8 mouse cellular contexts compared by ENCODE assay signal in genomic region chr4:140961467-140962206, GRCm38 (mm10). TPM values are rescaled to one million over a fixed set of nuclear protein-coding genes. Genes with fewer than 3 reads are reported as not detected.
DNase-seq lines count a peak whose midpoint lies in the region; ATAC-seq and TF ChIP-seq lines count a peak whose summit lies in the region.

No protein-coding gene starts in this region.

- intact Hi-C loops in heart, postnatal 10 days (cut with DNase I): no loop called here

- H3K4me3 ChIP-seq in heart, embryonic 11.5 days (ENCODE audit: low read depth, low read length): peak overlapping the region; percentile 98
- peak overlapping the region; percentile 97 for H3K4me3 ChIP-seq in E14TG2a.4 (replicated peaks; ENCODE audit: low read length)
- H3K4me3 ChIP-seq in forebrain, embryonic 11.5 days (ENCODE audit: low read depth, low read length): peak overlapping the region; percentile 96
- H3K4me3 ChIP-seq in limb, embryonic 15.5 days: peak overlapping the region; percentile 63
- peak overlapping the region; percentile 81 for H3K4me3 ChIP-seq in stomach, embryonic 14.5 days (ENCODE audit: low read depth, low read length)

- H3K27me3 ChIP-seq in heart, embryonic 11.5 days (ENCODE audit: control insufficient read depth, insufficient read depth, low read length): no peaks in the 10 kb centered on the region
- H3K27me3 ChIP-seq in E14TG2a.4 (ENCODE audit: insufficient read depth, low read length): no peaks in the 10 kb centered on the region
- no peaks in the 10 kb centered on the region for H3K27me3 ChIP-seq in forebrain, embryonic 11.5 days (ENCODE audit: control insufficient read depth, insufficient read depth, low read length)
- H3K27me3 ChIP-seq in limb, embryonic 15.5 days: no peaks in the 10 kb centered on the region
- no peaks in the 10 kb centered on the region for H3K27me3 ChIP-seq in stomach, embryonic 14.5 days (ENCODE audit: control insufficient read depth, insufficient read depth, low read length)

- no peak for DNase-seq in heart, postnatal 10 days
- DNase-seq in forebrain, embryonic 11.5 days (ENCODE audit: low spot score): no peak
- no peak for DNase-seq in thymus, postnatal 4 days
- no peak for DNase-seq in adrenal gland, adult 18-20 months (ENCODE audit: low spot score in 2 of 2)

- no peak for TF ChIP-seq CTCF in E14TG2a.4 (conservative IDR thresholded peaks at IDR 0.05; ENCODE audit: low read length)

- no peaks in the 10 kb centered on the region for H3K9me3 ChIP-seq in heart, embryonic 11.5 days (replicated peaks; ENCODE audit: control insufficient read depth, low read length)
- no peaks in the 10 kb centered on the region for H3K9me3 ChIP-seq in E14TG2a.4 (ENCODE audit: low read length)
- no peaks in the 10 kb centered on the region for H3K9me3 ChIP-seq in forebrain, embryonic 11.5 days (ENCODE audit: control insufficient read depth, low read length)
- H3K9me3 ChIP-seq in limb, embryonic 15.5 days: no peaks in the 10 kb centered on the region
- H3K9me3 ChIP-seq in stomach, embryonic 14.5 days (ENCODE audit: control insufficient read depth, low read depth, low read length): no peaks in the 10 kb centered on the region

- peaks cover 25% of the 10 kb centered on the region for H3K4me1 ChIP-seq in heart, embryonic 11.5 days (ENCODE audit: control insufficient read depth, insufficient read depth, low read length)
- H3K4me1 ChIP-seq in E14TG2a.4 (replicated peaks; ENCODE audit: low read depth, low read length): peaks cover 83% of the 10 kb centered on the region
- H3K4me1 ChIP-seq in forebrain, embryonic 11.5 days (replicated peaks; ENCODE audit: control insufficient read depth, insufficient read depth, low read length): peaks cover 14% of the 10 kb centered on the region; the same call in 1 of the 2 replicates
- H3K4me1 ChIP-seq in limb, embryonic 15.5 days: peaks cover 39% of the 10 kb centered on the region
- H3K4me1 ChIP-seq in stomach, embryonic 14.5 days (ENCODE audit: control insufficient read depth, insufficient read depth, low read length): peaks cover 15% of the 10 kb centered on the region

- ATAC-seq in heart, embryonic 11.5 days (replicated peaks; ENCODE audit: insufficient number of reproducible peaks, low FRiP score, low TSS enrichment): no peak
- peak; percentile 22 for ATAC-seq in forebrain, embryonic 11.5 days (replicated peaks; ENCODE audit: low FRiP score)
- ATAC-seq in limb, embryonic 15.5 days (ENCODE audit: insufficient number of reproducible peaks, low FRiP score, low TSS enrichment, low read depth): no peak
- ATAC-seq in stomach, embryonic 14.5 days (ENCODE audit: insufficient number of reproducible peaks, insufficient read depth, low FRiP score, low read depth): peak; percentile 19; the same call in 1 of the 2 replicates

- H3K4me2 ChIP-seq in heart, embryonic 11.5 days: peak overlapping the region; percentile 85
- peak overlapping the region; percentile 94 for H3K4me2 ChIP-seq in forebrain, embryonic 11.5 days (ENCODE audit: low read depth, low read length, severe bottlenecking)
- H3K4me2 ChIP-seq in limb, embryonic 15.5 days: peak overlapping the region; percentile 72
- peak overlapping the region; percentile 69 for H3K4me2 ChIP-seq in stomach, embryonic 14.5 days (replicated peaks; ENCODE audit: low read depth, low read length)

- H3K27ac ChIP-seq in heart, embryonic 11.5 days (ENCODE audit: low read depth, low read length): peak overlapping the region; percentile 88
- H3K27ac ChIP-seq in forebrain, embryonic 11.5 days (ENCODE audit: low read depth, low read length): peak overlapping the region; percentile 66; the same call in 1 of the 2 replicates
- H3K27ac ChIP-seq in limb, embryonic 15.5 days: peak overlapping the region; percentile 85
- peak overlapping the region; percentile 59; the same call in 1 of the 2 replicates for H3K27ac ChIP-seq in stomach, embryonic 14.5 days (ENCODE audit: low read length)

- 2% methylated on average over 38 of the region's 38 CpGs for WGBS in heart, embryonic 11.5 days (ENCODE audit: insufficient replicate concordance)
- WGBS in forebrain, embryonic 11.5 days: 2% methylated on average over 38 of the region's 38 CpGs
- 2% methylated on average over 38 of the region's 38 CpGs for WGBS in limb, embryonic 15.5 days
- WGBS in stomach, embryonic 14.5 days: under 1% methylated on average over 38 of the region's 38 CpGs

- H3K9ac ChIP-seq in heart, embryonic 11.5 days (ENCODE audit: low read depth, low read length): peak overlapping the region; percentile 98
- peak overlapping the region; percentile 95 for H3K9ac ChIP-seq in forebrain, embryonic 11.5 days (ENCODE audit: low read length)
- peak overlapping the region; percentile 66 for H3K9ac ChIP-seq in limb, embryonic 15.5 days
- peak overlapping the region; percentile 74 for H3K9ac ChIP-seq in stomach, embryonic 14.5 days (replicated peaks; ENCODE audit: low read depth, low read length)

- H3K36me3 ChIP-seq in heart, embryonic 11.5 days (ENCODE audit: control insufficient read depth, insufficient read depth, low read length): peaks cover 3% of the 10 kb centered on the region; the same call in 1 of the 2 replicates
- peaks cover 34% of the 10 kb centered on the region for H3K36me3 ChIP-seq in E14TG2a.4 (ENCODE audit: insufficient read depth, low read length)
- no peaks in the 10 kb centered on the region for H3K36me3 ChIP-seq in forebrain, embryonic 11.5 days (ENCODE audit: control insufficient read depth, insufficient read depth, low read length)
- peaks cover 8% of the 10 kb centered on the region for H3K36me3 ChIP-seq in limb, embryonic 15.5 days
- 0 out of 2 replicates have a peak, but pooled peaks cover under 1% of the 10 kb centered on the region for H3K36me3 ChIP-seq in stomach, embryonic 14.5 days (ENCODE audit: control insufficient read depth, insufficient read depth, low read length)

RNA-seq across cellular contexts. Expression of gene Sdhb, which starts 0.6 kb away (rescaled TPM):
- polyA plus RNA-seq in heart, embryonic 11.5 days (2014; fragmentation: Nextera tagmentation; extraction: Ambion mirVana): 760 and 778 TPM in 2 replicates
- total RNA-seq in heart, postnatal 10 days (2021): 100 to 1,000 TPM; 725 to 746 TPM
- 375 and 401 TPM in 2 replicates for polyA plus RNA-seq in forebrain, embryonic 11.5 days (2014; fragmentation: Nextera tagmentation; extraction: Ambion mirVana)
- 333 and 348 TPM in 2 replicates for polyA plus RNA-seq in limb, embryonic 15.5 days (2015; fragmentation: Nextera tagmentation; extraction: Ambion mirVana)
- polyA plus RNA-seq in stomach, embryonic 14.5 days (2014; fragmentation: Nextera tagmentation; extraction: Ambion mirVana): 388 and 401 TPM in 2 replicates
- 100 to 1,000 TPM; 457 to 601 TPM for total RNA-seq in adrenal gland, adult 18-20 months (2021)

RNA-seq across cellular contexts. Expression of gene Atp13a2, which starts 25.0 kb away (rescaled TPM):
- 18.2 and 18.9 TPM in 2 replicates for polyA plus RNA-seq in heart, embryonic 11.5 days (2014; fragmentation: Nextera tagmentation; extraction: Ambion mirVana)
- total RNA-seq in heart, postnatal 10 days (2021): 10 to 100 TPM; 20.0 to 24.7 TPM
- polyA plus RNA-seq in forebrain, embryonic 11.5 days (2014; fragmentation: Nextera tagmentation; extraction: Ambion mirVana): 51.2 and 54.9 TPM in 2 replicates
- polyA plus RNA-seq in limb, embryonic 15.5 days (2015; fragmentation: Nextera tagmentation; extraction: Ambion mirVana): 37.3 and 41.0 TPM in 2 replicates
- polyA plus RNA-seq in stomach, embryonic 14.5 days (2014; fragmentation: Nextera tagmentation; extraction: Ambion mirVana): 36.0 and 37.1 TPM in 2 replicates
- total RNA-seq in adrenal gland, adult 18-20 months (2021): 10 to 100 TPM; 30.2 to 31.0 TPM

RNA-seq across cellular contexts. Expression of gene Mfap2, which starts 48.6 kb away (rescaled TPM):
- polyA plus RNA-seq in heart, embryonic 11.5 days (2014; fragmentation: Nextera tagmentation; extraction: Ambion mirVana): 246 and 248 TPM in 2 replicates
- 10 to 100 TPM; 47.6 to 53.7 TPM for total RNA-seq in heart, postnatal 10 days (2021)
- polyA plus RNA-seq in forebrain, embryonic 11.5 days (2014; fragmentation: Nextera tagmentation; extraction: Ambion mirVana): 263 and 298 TPM in 2 replicates
- polyA plus RNA-seq in limb, embryonic 15.5 days (2015; fragmentation: Nextera tagmentation; extraction: Ambion mirVana): 958 and 1,066 TPM in 2 replicates
- polyA plus RNA-seq in stomach, embryonic 14.5 days (2014; fragmentation: Nextera tagmentation; extraction: Ambion mirVana): 633 and 721 TPM in 2 replicates
- 1 to 10 TPM; 6.4 to 6.6 TPM for total RNA-seq in adrenal gland, adult 18-20 months (2021)

RNA-seq across cellular contexts. Expression of gene Padi2, which starts 55.5 kb away (rescaled TPM):
- 3.8 and 5.9 TPM in 2 replicates for polyA plus RNA-seq in heart, embryonic 11.5 days (2014; fragmentation: Nextera tagmentation; extraction: Ambion mirVana)
- 1 to 10 TPM in 1 of 2 experiments, under 1 TPM in 1; 0.65 to 1.1 TPM for total RNA-seq in heart, postnatal 10 days (2021)
- polyA plus RNA-seq in forebrain, embryonic 11.5 days (2014; fragmentation: Nextera tagmentation; extraction: Ambion mirVana): 0.23 and 1.3 TPM in 2 replicates
- 4.3 and 10.5 TPM in 2 replicates for polyA plus RNA-seq in limb, embryonic 15.5 days (2015; fragmentation: Nextera tagmentation; extraction: Ambion mirVana)
- 0.88 and 1.5 TPM in 2 replicates for polyA plus RNA-seq in stomach, embryonic 14.5 days (2014; fragmentation: Nextera tagmentation; extraction: Ambion mirVana)
- total RNA-seq in adrenal gland, adult 18-20 months (2021): 1 to 10 TPM; 1.4 to 4.9 TPM

Comparison
In these comparisons a context has a peak if more than half of its experiments do, and no peak if none do; other contexts are left out.
1. ATAC-seq: peak in forebrain, embryonic 11.5 days (single experiment) and stomach, embryonic 14.5 days (single experiment); none in heart, embryonic 11.5 days (single experiment) and limb, embryonic 15.5 days (single experiment).
2. Peak in every context shown above with its lines, with median percentiles within 50 percentile points of each other: H3K27ac ChIP-seq, H3K4me2 ChIP-seq, H3K4me3 ChIP-seq and H3K9ac ChIP-seq.